Mouse (Mus musculus) limb, embryonic 11.5 days (tissue): ENCODE data around the gene P4ha3. TPM values are rescaled to one million over a fixed set of nuclear protein-coding genes. Genes with fewer than 3 reads are reported as not detected.

Experiments
- ATAC-seq: fragments of 200-750 bp; cut with Nextera tagmentation; 2 replicates; pipeline ENCODE4 v1.8.0; 2017; ENCODE audit warnings: low read depth; ENCODE audit not compliant: insufficient number of reproducible peaks, low FRiP score, low TSS enrichment
- DNase-seq: peaks from one replicate; pipeline ENCODE4 v3.0.0-alpha.2; 2015; ENCODE audit warnings: low spot score
- H3K27ac ChIP-seq: fragments of 300-500 bp; sonication (generic); replicated peaks from 2 replicates; pipeline ENCODE4 v1.5.1; 2014; ENCODE audit warnings: low read depth, mild to moderate bottlenecking, low read length
- H3K27me3 ChIP-seq: fragments of 300-500 bp; sonication (generic); 2 replicates; pipeline ENCODE4 v1.6.1; 2014; ENCODE audit warnings: mild to moderate bottlenecking, low read length, mixed read lengths; ENCODE audit not compliant: control insufficient read depth, insufficient read depth
- H3K36me3 ChIP-seq: fragments of 300-500 bp; sonication (generic); 2 replicates; pipeline ENCODE4 v1.6.1; 2014; ENCODE audit warnings: mild to moderate bottlenecking, low read length, moderate library complexity, mixed read lengths; ENCODE audit not compliant: control insufficient read depth, insufficient read depth
- H3K4me1 ChIP-seq: fragments of 300-500 bp; sonication (generic); 2 replicates; pipeline ENCODE4 v1.6.1; 2014; ENCODE audit warnings: low read length, mixed read lengths; ENCODE audit not compliant: control insufficient read depth, insufficient read depth
- H3K4me2 ChIP-seq: fragments of 300-500 bp; sonication (generic); 2 replicates; pipeline ENCODE4 v1.6.1; 2014; ENCODE audit warnings: low read depth, mild to moderate bottlenecking, moderate library complexity; ENCODE audit not compliant: severe bottlenecking
- H3K4me3 ChIP-seq: fragments of 300-500 bp; sonication (generic); 2 replicates; pipeline ENCODE4 v1.5.1; 2014; ENCODE audit warnings: low read depth, low read length
- H3K9ac ChIP-seq: fragments of 300-500 bp; sonication (generic); 2 replicates; pipeline ENCODE4 v1.6.1; 2014; ENCODE audit warnings: mild to moderate bottlenecking, low read length
- H3K9me3 ChIP-seq: fragments of 300-500 bp; sonication (generic); 2 replicates; pipeline ENCODE4 v1.6.1; 2016; ENCODE audit warnings: low read length; ENCODE audit not compliant: control insufficient read depth
- WGBS: fragments of 180-500 bp; shearing (Covaris S2); extraction: QIAGEN DNeasy Blood & Tissue Kit; methylation state at CpG from one replicate; pipeline ENCODE4 v1.1.7; 2014; 5-methylcytosine and 5-hydroxymethylcytosine counted together
- polyA plus RNA-seq: library from polyadenylated mRNA; unstranded; fragments of >200 nt; fragmentation: Nextera tagmentation; extraction: Ambion mirVana; gene quantifications from 2 replicates; pipeline ENCODE4 v1.2.1, GENCODE M21; 2014

Gene P4ha3
- polyA plus RNA-seq, 1 experiment from 2014 or later, result 5.9 TPM

GRCm38 (mm10) chr7:100309216-100309615, 23.9 kb downstream of the P4ha3 start:
- no peak overlapping the region for H3K27ac ChIP-seq
- WGBS, result 74% methylated on average over 1 of the region's 1 CpGs
- DNase-seq, result no peak

GRCm38 (mm10) chr7:100309679-100310078, 24.4 kb downstream of the P4ha3 start:
- WGBS, result 58% methylated on average over 6 of the region's 6 CpGs
- DNase-seq, result no peak
- H3K4me3 ChIP-seq, result no peak overlapping the region
- no peaks in the 10 kb centered on the region for H3K4me1 ChIP-seq
- no peaks in the 10 kb centered on the region for H3K36me3 ChIP-seq
- H3K9ac ChIP-seq, result no peak overlapping the region
- ATAC-seq, result no peak
- H3K4me2 ChIP-seq, result no peak overlapping the region
- no peaks in the 10 kb centered on the region for H3K27me3 ChIP-seq
- H3K9me3 ChIP-seq, result no peaks in the 10 kb centered on the region
- no peak overlapping the region for H3K27ac ChIP-seq

More at GRCm38 (mm10) chr7:100309216-100309615, 23.9 kb downstream of the P4ha3 start:
- Histone ChIP-seq H3K4me2 (no peak overlapping the region), H3K36me3 (no peaks in the 10 kb centered on the region), H3K4me3 (no peak overlapping the region), H3K9ac (no peak overlapping the region), H3K27me3 (no peaks in the 10 kb centered on the region), H3K4me1 (no peaks in the 10 kb centered on the region), H3K9me3 (no peaks in the 10 kb centered on the region)
- ATAC-seq, result no peak

- WGBS, result 83% methylated on average over 12 of the region's 12 CpGs
- ATAC-seq (no peak), DNase-seq (no peak)
- no peaks in the 10 kb centered on the region for H3K9me3 ChIP-seq
- H3K27me3 ChIP-seq, result no peaks in the 10 kb centered on the region
- no peak overlapping the region for H3K4me2 ChIP-seq
- H3K27ac ChIP-seq, result no peak overlapping the region
- no peaks in the 10 kb centered on the region for H3K36me3 ChIP-seq
- H3K9ac ChIP-seq, result no peak overlapping the region
- H3K4me3 ChIP-seq, result no peak overlapping the region
- H3K4me1 ChIP-seq, result no peaks in the 10 kb centered on the region
These were observed 25.0 kb downstream of the P4ha3 start for GRCm38 (mm10) chr7:100310290-100310689.

DNA sequence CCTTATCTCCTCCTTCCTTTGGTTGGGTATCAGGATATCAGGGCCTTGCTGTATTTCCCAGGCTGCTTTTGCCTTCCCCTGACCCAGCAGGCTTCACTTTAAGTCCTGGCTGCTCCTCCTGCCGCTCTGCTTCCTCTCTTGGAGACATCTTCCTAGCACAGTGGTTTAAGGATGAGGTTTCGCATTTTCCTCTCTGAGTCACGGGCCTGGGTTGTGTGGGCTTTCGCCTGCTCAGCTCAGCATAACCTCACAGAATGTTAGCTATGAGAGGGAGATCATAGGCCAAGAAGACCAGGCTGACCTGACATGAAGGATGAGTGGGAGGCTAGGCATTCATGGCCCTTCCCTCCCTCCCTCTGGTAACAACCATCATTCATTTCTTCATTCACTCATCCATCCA, 27.4 kb downstream of the P4ha3 start:
- Histone ChIP-seq H3K9ac (no peak overlapping the region), H3K36me3 (no peaks in the 10 kb centered on the region)
- 88% methylated on average over 4 of the region's 4 CpGs for WGBS

DNA sequence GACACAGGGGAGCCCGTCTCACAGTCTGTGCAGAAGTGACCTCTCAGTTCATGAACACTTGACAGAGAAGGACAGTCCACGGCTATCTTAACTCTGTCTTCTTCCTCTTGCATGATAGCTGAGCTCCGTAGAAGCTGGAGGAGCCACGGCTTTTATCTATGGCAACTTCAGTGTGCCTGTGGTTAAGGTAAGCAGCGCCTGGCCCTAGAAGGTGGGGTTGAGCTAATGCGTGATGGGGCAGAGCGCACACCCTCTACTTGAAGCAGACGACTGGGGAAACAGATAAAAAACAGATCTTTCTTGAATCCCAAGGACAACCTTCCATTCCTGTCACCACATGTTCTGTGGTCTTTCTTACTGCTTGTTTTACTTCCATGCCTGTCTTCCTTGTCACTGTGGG, 31.6 kb downstream of the P4ha3 start:
- no peak overlapping the region for H3K4me3 ChIP-seq
- 92% methylated on average over 8 of the region's 8 CpGs for WGBS
- no peak overlapping the region for H3K9ac ChIP-seq
- no peak overlapping the region for H3K27ac ChIP-seq
- DNase-seq (no peak), ATAC-seq (no peak)
- H3K27me3 ChIP-seq, result no peaks in the 10 kb centered on the region
- H3K4me2 ChIP-seq, result no peak overlapping the region
- no peaks in the 10 kb centered on the region for H3K4me1 ChIP-seq
- H3K36me3 ChIP-seq, result no peaks in the 10 kb centered on the region
- no peaks in the 10 kb centered on the region for H3K9me3 ChIP-seq

More for the DNA sequence above, 27.4 kb downstream of the P4ha3 start:
- Histone ChIP-seq H3K9me3 (no peaks in the 10 kb centered on the region), H3K27me3 (no peaks in the 10 kb centered on the region), H3K27ac (no peak overlapping the region), H3K4me1 (no peaks in the 10 kb centered on the region), H3K4me3 (no peak overlapping the region), H3K4me2 (no peak overlapping the region)
- ATAC-seq (no peak), DNase-seq (no peak)

DNA sequence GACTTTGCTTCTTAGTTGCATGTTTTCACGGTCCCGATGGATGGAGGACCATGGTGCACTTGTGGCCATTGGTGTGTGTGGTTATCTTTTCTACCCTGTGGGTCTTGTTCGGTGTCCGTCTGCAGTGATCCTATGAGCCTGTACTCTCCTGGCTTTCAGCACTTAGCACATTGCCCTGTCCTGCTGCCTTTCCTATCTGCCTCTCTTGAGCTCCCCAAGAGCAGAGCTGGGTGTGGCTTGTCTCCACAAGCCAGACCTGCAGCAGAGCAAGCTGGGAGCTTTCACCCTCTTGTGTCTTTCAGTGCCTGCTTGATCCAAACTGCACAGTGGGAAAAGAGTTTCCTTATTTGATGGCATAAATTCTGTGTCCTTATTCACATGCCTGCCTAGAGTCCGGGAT, 32.2 kb downstream of the P4ha3 start:
- Histone ChIP-seq H3K4me2 (no peak overlapping the region), H3K9me3 (no peaks in the 10 kb centered on the region), H3K4me1 (no peaks in the 10 kb centered on the region), H3K27ac (no peak overlapping the region), H3K36me3 (no peaks in the 10 kb centered on the region), H3K9ac (no peak overlapping the region), H3K4me3 (no peak overlapping the region), H3K27me3 (no peaks in the 10 kb centered on the region)
- WGBS, result 97% methylated on average over 5 of the region's 5 CpGs
- DNase-seq (no peak), ATAC-seq (no peak)

GRCm38 (mm10) chr7:100323721-100324120, 38.4 kb downstream of the P4ha3 start:
- Histone ChIP-seq H3K4me3 (no peak overlapping the region), H3K36me3 (no peaks in the 10 kb centered on the region), H3K27ac (no peak overlapping the region), H3K27me3 (no peaks in the 10 kb centered on the region), H3K9ac (no peak overlapping the region), H3K4me2 (no peak overlapping the region), H3K4me1 (no peaks in the 10 kb centered on the region), H3K9me3 (no peaks in the 10 kb centered on the region)
- WGBS, result 95% methylated on average over 3 of the region's 3 CpGs
- ATAC-seq (no peak), DNase-seq (no peak)

DNA sequence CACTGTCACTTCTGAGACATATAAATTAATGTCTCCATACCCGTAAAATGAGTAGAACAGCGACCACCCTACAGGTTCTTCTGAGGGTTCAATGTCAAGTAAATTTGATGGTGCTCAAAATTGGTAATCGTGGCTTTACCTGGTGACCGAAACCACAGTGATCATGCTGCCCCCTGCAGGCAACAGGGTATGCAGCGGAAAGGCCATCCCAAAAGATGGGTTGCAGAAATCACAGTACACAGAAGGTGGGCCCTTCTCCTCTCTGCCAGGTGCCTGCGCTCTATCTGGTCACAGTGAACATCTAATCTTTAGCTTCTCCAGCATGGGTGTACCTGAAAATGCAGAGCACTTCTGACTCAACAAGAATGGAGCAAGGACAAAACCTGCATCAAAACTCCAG, 40.2 kb downstream of the P4ha3 start:
- H3K9ac ChIP-seq, result no peak overlapping the region
- no peaks in the 10 kb centered on the region for H3K27me3 ChIP-seq
- no peak overlapping the region for H3K4me3 ChIP-seq
- no peaks in the 10 kb centered on the region; the same call in 1 of the 2 replicates for H3K36me3 ChIP-seq
- peak; percentile 68 for DNase-seq
- WGBS, result 87% methylated on average over 6 of the region's 6 CpGs
- no peak overlapping the region for H3K4me2 ChIP-seq
- no peak for ATAC-seq
- no peaks in the 10 kb centered on the region for H3K4me1 ChIP-seq
- H3K27ac ChIP-seq, result no peak overlapping the region
- no peaks in the 10 kb centered on the region for H3K9me3 ChIP-seq

- Histone ChIP-seq H3K9me3 (no peaks in the 10 kb centered on the region), H3K4me3 (no peak overlapping the region), H3K27ac (no peak overlapping the region), H3K36me3 (peaks cover 3% of the 10 kb centered on the region; the same call in 1 of the 2 replicates), H3K27me3 (no peaks in the 10 kb centered on the region), H3K4me1 (no peaks in the 10 kb centered on the region), H3K4me2 (no peak overlapping the region), H3K9ac (no peak overlapping the region)
- ATAC-seq (no peak), DNase-seq (no peak)
- WGBS, result 89% methylated on average over 7 of the region's 7 CpGs
These were observed 42.2 kb downstream of the P4ha3 start for GRCm38 (mm10) chr7:100327514-100327913.
